Mouse (Mus musculus): Measurements from ENCODE around the gene Rpa1. TPM values are rescaled to one million over a fixed set of nuclear protein-coding genes. Genes with fewer than 3 reads are reported as not detected.

Rpa1 gene
- polyA plus RNA-seq, 1 experiment from 2014 or later, result 51.3 TPM

DNA sequence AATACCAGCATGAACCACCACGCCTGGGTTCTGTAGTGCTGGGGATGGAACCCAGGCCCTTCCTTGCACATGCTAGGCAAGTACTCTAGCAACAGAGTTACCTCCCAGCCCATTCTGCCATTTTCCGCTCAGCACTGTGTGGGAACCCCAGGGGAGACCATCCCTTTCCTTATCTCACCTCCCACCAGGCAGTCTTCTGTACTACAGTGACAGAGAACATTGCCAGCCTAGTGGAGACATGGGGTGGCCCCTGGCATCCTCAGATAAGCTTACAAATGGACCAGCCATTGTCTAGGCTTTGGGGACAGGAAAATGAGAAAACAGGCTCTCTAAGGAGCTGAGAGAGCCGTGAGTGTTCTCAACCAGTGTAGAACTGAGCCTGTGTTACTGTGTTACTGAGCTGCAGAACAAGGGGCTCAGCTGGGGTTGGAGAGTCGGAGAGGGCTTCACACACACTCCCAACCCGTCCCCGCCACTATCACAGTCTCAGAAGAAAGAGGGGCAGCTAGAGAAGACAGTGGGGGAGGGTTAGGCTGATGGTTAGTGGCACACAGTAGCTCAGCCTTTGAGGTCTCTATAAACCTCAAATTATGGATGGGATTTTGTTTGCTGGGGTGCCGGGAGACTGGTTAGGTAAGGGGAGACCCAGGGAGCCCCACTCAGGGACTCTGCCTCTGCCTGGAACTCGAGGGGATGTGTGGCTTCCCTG, 77.7 kb downstream of the Rpa1 start:
- peaks cover 48% of the 10 kb centered on the region for H3K4me1 ChIP-seq
- ATAC-seq (ENCODE audit: low FRiP score), result no peak
- no peaks in the 10 kb centered on the region for H3K36me3 ChIP-seq
- no peaks in the 10 kb centered on the region for H3K9me3 ChIP-seq (replicated peaks)
- H3K9ac ChIP-seq (replicated peaks), result no peak overlapping the region
- no peak overlapping the region for H3K4me3 ChIP-seq (replicated peaks)
- 0 out of 2 replicates have a peak overlapping the region, but pooled peaks have one; percentile 9 for H3K27ac ChIP-seq (replicated peaks)
- no peaks in the 10 kb centered on the region for H3K27me3 ChIP-seq (replicated peaks)
- no peak overlapping the region for H3K4me2 ChIP-seq
- 73% methylated on average over 8 of the region's 8 CpGs for WGBS

DNA sequence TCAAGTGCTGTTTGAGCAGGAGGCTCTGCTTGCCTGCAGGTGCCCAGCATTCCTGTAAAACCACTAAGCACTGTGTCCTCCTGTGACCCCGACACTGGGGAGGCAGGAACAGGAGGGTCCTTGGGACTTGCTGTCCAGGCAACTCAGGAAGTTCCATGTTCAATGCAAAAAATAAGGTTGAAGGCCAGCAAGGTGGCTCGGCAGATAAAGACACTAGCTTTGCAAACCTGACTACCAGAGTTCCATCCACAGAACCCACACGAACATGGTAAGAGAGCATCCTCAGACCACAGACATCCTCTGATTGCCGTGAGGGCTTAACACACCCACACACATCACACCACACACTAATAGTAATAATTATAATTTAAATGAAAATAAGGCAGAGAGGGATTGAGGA, 78.9 kb downstream of the Rpa1 start:
- Histone ChIP-seq H3K27ac (replicated peaks) (no peak overlapping the region), H3K36me3 (no peaks in the 10 kb centered on the region), H3K27me3 (replicated peaks) (no peaks in the 10 kb centered on the region), H3K9me3 (replicated peaks) (no peaks in the 10 kb centered on the region), H3K4me3 (replicated peaks) (no peak overlapping the region), H3K9ac (replicated peaks) (no peak overlapping the region), H3K4me1 (peaks cover 38% of the 10 kb centered on the region), H3K4me2 (no peak overlapping the region)
- no peak for ATAC-seq (ENCODE audit: low FRiP score)
- 89% methylated on average over 4 of the region's 4 CpGs for WGBS

DNA sequence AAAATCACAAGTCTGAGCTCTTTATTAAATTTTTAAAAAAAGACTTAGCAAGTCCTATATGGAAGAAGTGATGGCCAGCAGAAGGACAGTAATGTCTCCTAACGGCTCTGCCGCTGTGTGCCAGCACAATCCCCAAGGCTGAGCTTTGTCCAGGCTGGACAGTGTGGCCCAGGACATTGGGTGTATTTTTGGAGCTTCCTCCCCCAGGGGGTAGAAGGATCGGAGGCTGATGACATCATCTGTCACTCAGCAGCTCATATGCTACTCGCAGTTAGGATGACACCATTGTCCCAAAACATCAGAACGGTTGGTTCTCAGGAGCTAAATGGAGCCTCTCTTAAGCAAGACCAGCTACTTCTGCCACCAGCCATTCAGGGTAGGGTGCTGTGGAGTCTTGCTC, 79.6 kb downstream of the Rpa1 start:
- Histone ChIP-seq H3K27me3 (replicated peaks) (no peaks in the 10 kb centered on the region), H3K4me3 (replicated peaks) (no peak overlapping the region), H3K9ac (replicated peaks) (no peak overlapping the region), H3K9me3 (replicated peaks) (no peaks in the 10 kb centered on the region), H3K36me3 (no peaks in the 10 kb centered on the region), H3K27ac (replicated peaks) (no peak overlapping the region), H3K4me1 (peaks cover 41% of the 10 kb centered on the region), H3K4me2 (no peak overlapping the region)
- WGBS, result 81% methylated on average over 5 of the region's 5 CpGs
- ATAC-seq (ENCODE audit: low FRiP score), result no peak

DNA sequence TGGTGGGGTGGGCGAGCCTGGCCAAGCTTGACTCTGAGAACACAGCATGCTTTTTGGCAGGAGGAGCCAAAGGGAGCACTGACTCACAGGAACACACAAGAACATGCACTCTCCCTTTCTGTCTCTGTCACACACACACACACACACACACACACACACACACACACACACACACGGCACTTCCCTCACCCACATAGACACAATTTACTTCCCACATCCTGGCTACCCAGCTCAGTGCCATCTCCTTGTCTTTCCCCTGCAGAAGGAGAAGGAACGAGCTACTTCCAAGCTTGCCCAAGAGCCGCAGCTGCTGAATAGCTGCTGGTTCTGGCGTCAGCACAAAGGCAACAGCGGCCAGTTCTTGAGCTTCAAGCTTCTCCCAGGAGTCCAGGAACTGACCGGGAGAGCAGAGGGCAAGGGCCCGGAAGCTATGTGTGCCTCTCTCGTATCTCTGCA, 80.3 kb downstream of the Rpa1 start:
- Histone ChIP-seq H3K9ac (replicated peaks) (no peak overlapping the region), H3K9me3 (replicated peaks) (no peaks in the 10 kb centered on the region), H3K27ac (replicated peaks) (0 out of 2 replicates have a peak overlapping the region, but pooled peaks have one; percentile 30), H3K27me3 (replicated peaks) (no peaks in the 10 kb centered on the region), H3K4me2 (no peak overlapping the region), H3K4me3 (replicated peaks) (no peak overlapping the region), H3K4me1 (peaks cover 41% of the 10 kb centered on the region), H3K36me3 (no peaks in the 10 kb centered on the region)
- WGBS, result 56% methylated on average over 9 of the region's 9 CpGs
- ATAC-seq (ENCODE audit: low FRiP score), result no peak

DNA sequence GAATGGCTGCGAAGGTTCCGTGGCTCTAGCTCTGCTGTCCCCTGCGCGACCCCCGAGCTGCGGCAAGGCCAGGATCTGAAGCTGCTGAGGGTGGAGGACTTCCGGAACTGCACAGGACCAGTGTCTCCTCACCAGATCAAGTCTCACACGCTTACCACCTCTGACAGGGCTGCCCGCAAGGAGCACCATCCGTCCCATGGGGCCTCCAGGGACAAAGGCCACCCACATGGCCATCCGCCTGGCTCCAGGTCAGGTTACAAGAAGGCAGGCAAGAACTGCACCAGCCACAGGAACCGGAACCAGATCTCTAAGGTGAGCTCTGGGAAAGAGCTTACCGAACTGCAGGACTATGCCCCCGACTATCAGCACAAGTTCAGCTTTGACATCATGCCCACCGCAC, 82.6 kb downstream of the Rpa1 start:
- Histone ChIP-seq H3K4me3 (replicated peaks) (no peak overlapping the region), H3K27ac (replicated peaks) (no peak overlapping the region), H3K4me2 (no peak overlapping the region), H3K9ac (replicated peaks) (no peak overlapping the region), H3K4me1 (peaks cover 45% of the 10 kb centered on the region), H3K36me3 (no peaks in the 10 kb centered on the region), H3K9me3 (replicated peaks) (no peaks in the 10 kb centered on the region), H3K27me3 (replicated peaks) (no peaks in the 10 kb centered on the region)
- ATAC-seq (ENCODE audit: low FRiP score), result no peak
- WGBS, result 69% methylated on average over 15 of the region's 15 CpGs

DNA sequence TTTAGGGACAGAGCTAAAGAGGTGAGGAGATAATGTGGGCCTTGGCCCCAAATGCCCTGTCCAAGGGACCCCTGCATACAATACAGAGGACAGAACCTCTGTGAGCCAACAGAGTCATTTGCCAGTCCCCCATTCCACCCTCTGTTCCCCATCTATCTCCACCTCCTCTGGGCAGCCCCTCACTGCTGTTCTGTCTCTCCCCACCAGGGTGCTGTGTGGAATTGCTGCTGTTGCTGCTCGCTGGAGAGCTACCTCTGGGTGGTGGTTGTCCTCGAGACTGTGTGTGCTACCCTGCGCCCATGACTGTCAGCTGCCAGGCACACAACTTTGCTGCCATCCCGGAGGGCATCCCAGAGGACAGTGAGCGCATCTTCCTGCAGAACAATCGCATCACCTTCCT, 83.6 kb downstream of the Rpa1 start:
- no peak for ATAC-seq (ENCODE audit: low FRiP score)
- Histone ChIP-seq H3K4me1 (peaks cover 51% of the 10 kb centered on the region), H3K36me3 (no peaks in the 10 kb centered on the region), H3K9me3 (replicated peaks) (no peaks in the 10 kb centered on the region), H3K27me3 (replicated peaks) (no peaks in the 10 kb centered on the region), H3K27ac (replicated peaks) (peak overlapping the region; percentile 52), H3K4me3 (replicated peaks) (no peak overlapping the region), H3K9ac (replicated peaks) (no peak overlapping the region), H3K4me2 (no peak overlapping the region)
- 89% methylated on average over 6 of the region's 6 CpGs for WGBS

DNA sequence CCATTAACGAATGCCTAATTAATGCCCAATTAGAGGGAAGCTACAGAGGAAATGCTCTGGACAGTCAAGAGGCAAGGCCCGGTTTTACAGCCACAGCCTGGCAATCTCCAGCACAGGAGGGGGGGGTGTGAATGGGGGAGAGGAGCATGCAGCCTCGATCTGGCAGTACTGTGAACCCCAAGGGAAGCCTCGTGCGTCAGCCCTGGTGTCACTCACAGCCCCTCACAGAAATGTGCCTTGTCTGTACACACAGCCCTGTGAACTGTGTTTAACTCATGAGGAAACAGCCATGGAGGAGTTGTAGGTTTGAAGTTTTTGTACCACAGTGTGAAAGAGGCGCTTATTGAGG, 84.2 kb downstream of the Rpa1 start:
- H3K4me2 ChIP-seq, result no peak overlapping the region
- no peaks in the 10 kb centered on the region for H3K27me3 ChIP-seq (replicated peaks)
- no peak overlapping the region for H3K9ac ChIP-seq (replicated peaks)
- no peak overlapping the region for H3K4me3 ChIP-seq (replicated peaks)
- no peaks in the 10 kb centered on the region for H3K9me3 ChIP-seq (replicated peaks)
- H3K4me1 ChIP-seq, result peaks cover 54% of the 10 kb centered on the region
- peak overlapping the region; percentile 52 for H3K27ac ChIP-seq (replicated peaks)
- H3K36me3 ChIP-seq, result no peaks in the 10 kb centered on the region
- ATAC-seq (ENCODE audit: low FRiP score), result peak; percentile 48
- 36% methylated on average over 6 of the region's 6 CpGs for WGBS

DNA sequence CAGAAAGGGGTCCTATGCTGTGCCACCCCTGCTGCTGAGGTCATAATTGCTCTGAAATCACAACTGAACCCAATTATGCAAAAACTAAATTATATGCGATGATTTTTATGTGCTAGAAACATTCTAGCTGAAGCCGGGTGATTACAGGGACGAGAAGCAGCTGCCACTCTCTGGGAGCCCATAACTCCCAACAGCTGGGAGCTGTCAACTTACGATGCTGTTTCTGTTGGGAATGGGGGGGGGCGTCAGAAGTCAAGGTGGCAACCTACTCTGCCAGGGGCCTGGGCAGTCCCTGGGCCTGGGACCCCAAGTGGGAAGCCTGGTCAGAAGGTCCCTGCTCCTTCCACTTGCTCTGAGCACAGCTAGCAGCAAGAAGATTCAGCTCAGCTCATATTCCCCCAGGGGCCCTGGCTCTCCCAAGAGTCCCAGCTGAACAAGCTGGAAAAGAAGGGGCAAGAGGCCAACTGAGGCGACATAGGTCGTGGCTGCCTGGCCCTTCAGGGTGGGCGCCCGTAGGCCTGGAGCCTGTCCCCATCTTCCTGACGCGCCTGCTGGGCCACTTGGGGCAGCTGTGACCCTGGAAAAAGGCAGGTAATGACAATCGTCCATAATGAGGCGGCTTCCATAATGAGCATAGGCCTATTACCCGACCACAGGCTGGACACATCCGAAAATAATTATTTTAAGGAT, 84.7 kb downstream of the Rpa1 start:
- 0 out of 2 replicates have a peak, but pooled peaks have one; percentile 19 for ATAC-seq (ENCODE audit: low FRiP score)
- no peak overlapping the region for H3K9ac ChIP-seq (replicated peaks)
- H3K27me3 ChIP-seq (replicated peaks), result no peaks in the 10 kb centered on the region
- H3K27ac ChIP-seq (replicated peaks), result peak overlapping the region; percentile 52
- H3K4me1 ChIP-seq, result peaks cover 54% of the 10 kb centered on the region
- H3K4me3 ChIP-seq (replicated peaks), result no peak overlapping the region
- WGBS, result 28% methylated on average over 15 of the region's 15 CpGs
- H3K4me2 ChIP-seq, result no peak overlapping the region
- H3K9me3 ChIP-seq (replicated peaks), result no peaks in the 10 kb centered on the region
- H3K36me3 ChIP-seq, result no peaks in the 10 kb centered on the region

DNA sequence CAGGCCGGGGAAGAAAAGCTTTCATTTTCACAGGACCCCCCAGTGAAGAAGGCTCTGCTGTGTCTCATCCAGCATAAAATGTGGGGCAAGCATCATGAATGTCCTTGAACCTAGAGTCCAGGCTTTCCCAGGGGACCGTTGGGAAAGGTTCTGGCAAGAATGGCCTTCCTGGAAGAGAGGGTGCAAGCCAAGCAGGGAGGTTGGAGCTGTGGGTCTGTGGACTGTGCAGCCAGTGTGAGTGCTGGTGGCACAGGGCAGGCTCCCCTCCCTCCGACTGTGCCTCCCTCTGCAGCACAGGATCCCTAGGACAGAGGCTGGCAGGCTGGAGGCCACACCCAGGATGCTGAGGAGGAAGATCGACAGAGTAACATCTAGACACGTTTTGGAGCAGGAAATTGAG, 85.3 kb downstream of the Rpa1 start:
- H3K27me3 ChIP-seq (replicated peaks), result no peaks in the 10 kb centered on the region
- no peaks in the 10 kb centered on the region for H3K36me3 ChIP-seq
- H3K4me3 ChIP-seq (replicated peaks), result no peak overlapping the region
- H3K9me3 ChIP-seq (replicated peaks), result no peaks in the 10 kb centered on the region
- no peak overlapping the region for H3K4me2 ChIP-seq
- H3K27ac ChIP-seq (replicated peaks), result 0 out of 2 replicates have a peak overlapping the region, but pooled peaks have one; percentile 4
- 52% methylated on average over 5 of the region's 5 CpGs for WGBS
- H3K9ac ChIP-seq (replicated peaks), result no peak overlapping the region
- H3K4me1 ChIP-seq, result peaks cover 50% of the 10 kb centered on the region
- ATAC-seq (ENCODE audit: low FRiP score), result no peak

DNA sequence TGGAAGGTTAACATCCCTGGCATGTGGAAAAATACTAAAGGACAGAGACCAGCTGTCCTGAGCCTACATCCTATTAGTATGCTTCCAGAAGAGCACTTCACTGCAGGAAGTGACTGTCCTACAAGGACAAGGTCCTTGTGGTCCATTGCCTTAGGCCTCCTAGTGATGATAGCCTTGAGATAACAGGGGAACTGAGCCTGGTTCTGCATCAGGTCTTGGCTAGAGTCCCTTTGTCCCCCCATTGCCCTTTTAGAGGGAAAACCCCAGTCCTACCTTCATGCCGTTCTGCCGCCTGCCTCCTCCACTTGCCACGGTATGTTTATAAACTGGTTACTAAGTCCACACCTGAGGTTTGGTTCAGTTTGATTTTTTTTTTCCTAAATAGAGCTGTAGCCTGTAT, 85.9 kb downstream of the Rpa1 start:
- H3K36me3 ChIP-seq, result no peaks in the 10 kb centered on the region
- no peak for ATAC-seq (ENCODE audit: low FRiP score)
- 92% methylated on average over 3 of the region's 3 CpGs for whole genome bisulfite sequencing
- no peaks in the 10 kb centered on the region for H3K9me3 ChIP-seq (replicated peaks)
- H3K4me3 ChIP-seq (replicated peaks), result no peak overlapping the region
- no peaks in the 10 kb centered on the region for H3K27me3 ChIP-seq (replicated peaks)
- H3K4me2 ChIP-seq, result no peak overlapping the region
- no peak overlapping the region for H3K27ac ChIP-seq (replicated peaks)
- peaks cover 48% of the 10 kb centered on the region for H3K4me1 ChIP-seq
- H3K9ac ChIP-seq (replicated peaks), result no peak overlapping the region

DNA sequence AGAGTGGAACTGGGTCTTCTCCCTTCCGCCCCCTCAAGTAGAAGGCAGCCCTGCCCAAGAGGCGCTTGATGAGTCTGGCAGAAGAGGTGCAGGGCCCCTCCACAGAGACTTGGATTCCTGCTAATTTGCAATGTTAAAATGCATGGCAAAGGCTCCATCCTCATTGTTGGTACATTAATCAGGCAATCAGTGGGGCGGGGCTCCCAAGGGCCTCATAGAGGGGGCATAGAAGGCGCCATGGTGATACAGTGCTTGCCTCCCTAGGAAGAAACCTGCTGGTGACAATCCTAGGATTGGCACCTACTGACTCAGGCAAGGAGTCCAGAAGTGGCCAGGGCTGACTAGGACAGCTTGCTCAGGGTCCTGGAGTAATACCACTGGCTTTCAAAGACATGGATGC, 86.4 kb downstream of the Rpa1 start:
- Histone ChIP-seq H3K36me3 (no peaks in the 10 kb centered on the region), H3K9me3 (replicated peaks) (no peaks in the 10 kb centered on the region), H3K27ac (replicated peaks) (no peak overlapping the region), H3K27me3 (replicated peaks) (no peaks in the 10 kb centered on the region), H3K9ac (replicated peaks) (no peak overlapping the region), H3K4me2 (no peak overlapping the region), H3K4me3 (replicated peaks) (no peak overlapping the region), H3K4me1 (peaks cover 48% of the 10 kb centered on the region)
- no peak for ATAC-seq (ENCODE audit: low FRiP score)
- WGBS, result 62% methylated on average over 4 of the region's 4 CpGs

DNA sequence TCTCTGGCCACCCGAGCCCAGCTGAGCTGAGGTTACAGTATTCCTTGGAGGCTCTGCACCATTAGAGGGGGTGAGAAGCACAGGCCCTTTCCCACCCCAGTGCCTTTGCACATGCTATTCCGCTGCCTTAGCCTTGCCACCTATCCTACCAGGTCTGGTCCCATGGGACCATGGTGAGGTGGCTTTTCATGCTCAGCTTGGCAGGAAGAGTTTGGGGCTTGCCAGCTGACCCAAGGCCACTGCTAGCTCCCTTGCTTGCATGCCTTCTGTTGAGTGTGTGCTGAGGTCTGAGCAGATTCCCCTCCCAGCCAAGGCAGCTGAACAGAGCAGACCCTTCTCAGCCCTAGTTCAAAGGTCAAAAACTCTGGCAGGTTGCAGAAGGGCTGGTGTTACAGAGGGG, 87.1 kb downstream of the Rpa1 start:
- ATAC-seq (ENCODE audit: low FRiP score), result no peak
- H3K9me3 ChIP-seq (replicated peaks), result no peaks in the 10 kb centered on the region
- H3K9ac ChIP-seq (replicated peaks), result no peak overlapping the region
- H3K27me3 ChIP-seq (replicated peaks), result no peaks in the 10 kb centered on the region
- no peaks in the 10 kb centered on the region for H3K36me3 ChIP-seq
- no peak overlapping the region for H3K4me3 ChIP-seq (replicated peaks)
- peaks cover 48% of the 10 kb centered on the region for H3K4me1 ChIP-seq
- no peak overlapping the region for H3K27ac ChIP-seq (replicated peaks)
- WGBS, result 87% methylated on average over 2 of the region's 2 CpGs
- no peak overlapping the region for H3K4me2 ChIP-seq

Measured in neural tube, embryonic 15.5 days (tissue).